Mouse (Mus musculus) CD8-positive naive resting alpha-beta T cell, adult 2 months (primary cell): ENCODE measurements around the gene Slc35c2.
A peak's percentile ranks its signal among the peaks of the same experiment; 100 is the strongest.

Experiments
- DNase-seq, 2 experiments: peaks; one replicate each; pipeline ENCODE4 v3.0.0; 2022; ENCODE audit warnings: low read depth in 2 of 2, low spot score in 2 of 2

The Slc35c2 gene

DNA sequence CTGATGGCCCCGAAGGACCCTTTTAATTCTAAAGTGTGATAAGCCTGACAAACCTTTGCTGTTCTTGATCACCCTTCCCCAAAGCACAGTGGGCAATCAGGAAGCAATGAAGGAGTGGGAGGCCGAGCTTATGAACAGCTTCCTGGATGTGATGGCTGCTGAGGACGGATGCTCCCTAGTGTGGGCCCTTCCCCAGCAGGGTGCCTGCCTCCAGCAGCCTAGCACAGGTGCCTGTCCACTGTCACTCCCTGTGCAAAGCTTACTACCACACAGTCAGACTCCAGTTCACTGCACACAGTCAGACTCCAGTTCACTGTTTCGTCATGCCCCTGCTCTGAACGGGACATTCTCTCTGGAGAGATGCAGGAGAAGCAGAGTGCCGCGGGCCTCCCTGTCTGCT, 24.7 kb upstream of the Slc35c2 start:
- DNase-seq, result no peak

DNA sequence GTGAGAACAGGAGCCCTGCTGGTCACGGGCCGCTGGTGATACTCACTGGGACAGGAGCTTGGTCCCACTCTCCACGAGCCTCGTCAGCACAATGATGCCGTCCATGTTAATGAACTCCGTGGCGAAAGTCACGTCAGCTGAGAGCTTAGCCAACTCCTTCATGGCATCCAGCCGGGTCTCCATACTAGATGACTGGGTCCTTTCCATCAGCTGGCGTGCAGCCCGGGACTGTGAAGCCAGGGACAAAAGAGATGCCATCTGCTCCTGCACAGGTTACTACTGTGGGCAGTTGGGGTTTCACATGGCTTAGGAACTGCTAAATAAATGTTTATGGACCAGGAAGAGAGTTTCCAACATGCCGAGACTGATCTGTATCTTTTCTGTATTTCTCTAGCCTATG, 23.9 kb upstream of the Slc35c2 start:
- DNase-seq, result no peak

DNA sequence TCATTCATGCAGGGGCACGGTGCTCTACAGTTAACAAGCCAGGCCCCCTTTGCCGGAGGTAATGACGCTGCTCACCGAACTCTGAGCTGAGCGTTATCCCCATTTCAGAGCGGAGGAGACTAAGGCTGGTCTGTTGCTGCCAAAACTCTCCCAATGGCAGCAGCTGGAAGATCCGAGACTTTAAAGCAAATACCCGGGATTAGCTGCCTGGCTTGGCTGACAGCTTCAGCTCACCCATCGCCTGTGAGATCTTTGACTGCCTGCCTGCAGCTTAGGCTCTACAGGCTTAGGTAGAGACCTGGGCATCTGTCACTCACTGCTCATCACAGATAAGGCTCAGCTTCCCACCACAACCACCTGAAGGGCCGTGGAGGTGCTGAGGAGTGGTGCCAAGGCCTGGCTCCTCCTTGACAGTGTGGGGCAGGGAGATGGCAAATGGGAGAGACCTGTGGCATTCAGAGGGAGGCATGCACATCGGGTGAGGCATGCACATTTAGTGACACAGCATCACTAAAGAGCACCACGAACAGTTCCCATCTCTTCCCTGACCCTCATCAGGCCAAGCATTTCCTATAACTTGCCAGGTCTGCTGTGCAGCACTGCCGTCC, 23.3 kb upstream of the Slc35c2 start:
- no peak for DNase-seq

DNA sequence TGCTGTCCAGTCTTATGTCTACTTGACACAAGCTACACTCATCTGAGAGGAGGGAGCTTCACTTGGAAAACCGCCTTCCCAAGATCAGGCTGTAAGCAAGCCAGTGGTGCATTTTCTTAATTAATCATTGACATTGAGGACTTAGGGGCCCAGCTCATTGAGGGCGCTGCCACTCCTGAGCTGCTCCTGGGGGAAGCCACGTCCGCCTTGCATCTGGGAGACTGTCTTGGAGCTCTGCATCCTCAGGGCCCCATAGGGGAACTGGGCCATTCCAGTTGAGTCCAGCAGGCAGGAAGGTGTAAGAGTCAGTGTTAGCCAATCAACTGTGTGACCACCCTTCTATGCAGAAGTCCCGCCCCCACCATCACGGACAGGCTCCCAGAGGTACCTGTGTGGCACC, 20.1 kb upstream of the Slc35c2 start:
- DNase-seq, result no peak

DNA sequence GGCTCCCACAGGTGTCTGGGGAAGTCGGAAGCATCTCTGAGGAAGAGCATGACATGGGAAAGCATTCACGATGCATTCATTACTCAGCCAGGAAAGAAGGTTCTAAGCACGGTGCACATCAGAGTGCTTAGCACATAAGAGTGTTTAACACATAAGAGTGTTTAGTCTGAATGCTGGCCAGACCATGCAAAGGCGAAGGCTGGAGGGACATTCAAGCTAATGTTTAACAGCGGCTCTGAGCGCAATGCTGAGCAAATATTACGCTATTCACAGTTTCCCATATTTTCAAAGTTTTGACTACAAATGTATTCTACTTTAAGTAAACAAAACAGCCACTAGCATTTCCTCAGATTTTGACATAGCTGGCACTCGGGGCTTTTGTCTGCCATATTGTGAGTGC, 17.8 kb upstream of the Slc35c2 start:
- DNase-seq, result no peak

DNA sequence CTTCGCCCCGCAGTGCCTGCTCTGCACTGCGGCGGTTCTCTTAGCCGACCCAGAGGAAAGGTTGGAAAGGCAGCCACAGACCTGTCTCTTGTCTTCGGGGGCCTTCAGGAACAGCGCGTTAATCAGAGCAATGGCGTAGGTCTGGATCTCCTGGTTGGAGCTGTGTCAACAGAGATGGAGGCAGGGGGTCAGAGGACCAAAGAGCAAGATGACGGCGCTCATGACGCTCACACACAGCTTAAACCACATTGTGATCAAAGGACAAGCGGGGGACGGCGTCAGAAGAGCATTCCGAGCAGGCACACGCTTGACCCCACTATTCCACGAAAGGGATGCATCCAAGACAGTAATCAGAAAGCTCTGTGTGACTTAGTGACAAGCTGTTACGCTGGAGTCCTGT, 17.1 kb upstream of the Slc35c2 start:
- DNase-seq, result no peak

DNA sequence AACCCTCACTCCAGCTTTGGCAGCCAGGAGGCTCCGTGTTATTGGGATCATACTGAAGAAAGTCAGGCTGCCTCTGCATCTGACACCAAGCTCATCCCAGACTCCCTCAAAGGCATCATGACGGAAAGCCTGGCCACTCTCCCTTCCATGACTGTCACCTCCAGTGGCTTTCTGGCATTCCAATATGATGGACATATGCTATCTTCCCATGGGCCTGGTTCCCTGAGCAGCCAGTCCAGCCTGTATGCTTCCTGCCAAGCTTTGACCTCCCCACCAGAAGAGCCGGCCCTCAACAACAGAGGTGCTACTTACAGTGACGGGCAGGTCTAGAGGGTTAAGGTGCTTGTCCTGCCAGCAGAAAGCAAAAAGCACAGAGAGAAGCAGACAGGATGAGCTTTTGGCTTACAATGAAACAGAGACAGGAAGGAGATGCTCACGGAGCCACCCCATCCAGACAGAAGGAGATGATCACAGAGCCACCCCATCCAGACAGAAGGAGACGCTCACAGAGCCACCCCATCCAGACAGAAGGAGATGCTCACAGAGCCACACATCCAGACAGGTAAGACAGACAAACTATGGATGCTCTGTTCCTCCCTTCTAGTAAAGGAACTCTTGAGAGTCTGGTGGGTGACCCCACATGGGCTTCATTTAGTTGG, 15.8 kb upstream of the Slc35c2 start:
- no peak for DNase-seq

DNA sequence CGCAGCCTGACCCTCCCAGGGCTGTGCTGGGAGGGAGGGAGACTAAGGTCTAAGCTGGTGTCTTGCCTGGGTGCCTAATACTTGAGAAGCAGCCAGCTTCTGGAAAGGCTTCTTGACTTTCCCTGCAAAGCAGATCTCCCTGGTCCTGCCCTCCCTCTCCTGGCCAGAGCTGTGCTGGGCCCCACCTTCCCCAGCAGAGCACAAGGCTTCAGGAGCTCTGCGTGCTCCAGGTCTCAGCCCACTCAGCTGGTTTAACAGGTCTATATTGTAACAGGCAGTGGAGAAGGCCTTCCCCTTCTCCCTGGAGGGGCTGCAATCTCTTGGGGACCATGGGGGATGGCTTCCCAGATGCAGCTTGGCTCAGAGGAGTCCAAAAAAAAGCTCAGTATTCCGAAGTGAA, 13.7 kb upstream of the Slc35c2 start:
- DNase-seq, result no peak

DNA sequence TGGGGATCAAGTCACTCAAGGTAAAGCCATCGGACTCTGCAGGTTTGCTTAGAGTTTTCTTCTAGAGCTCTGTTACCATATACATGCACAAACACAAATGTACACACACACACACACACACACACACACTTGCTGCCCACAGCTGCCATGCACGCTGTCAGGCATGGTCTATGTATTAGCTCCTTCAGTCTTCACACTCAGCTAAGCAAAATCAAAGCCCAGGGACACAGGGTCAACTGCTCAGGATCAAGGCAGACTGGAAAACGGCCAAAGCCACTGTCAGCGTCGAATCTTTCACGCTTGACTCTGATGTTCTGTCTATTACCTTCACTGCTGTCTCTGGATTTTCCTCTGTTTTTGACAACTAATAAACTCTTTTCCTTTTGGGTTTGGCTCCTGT, 13.2 kb upstream of the Slc35c2 start:
- DNase-seq, result no peak

DNA sequence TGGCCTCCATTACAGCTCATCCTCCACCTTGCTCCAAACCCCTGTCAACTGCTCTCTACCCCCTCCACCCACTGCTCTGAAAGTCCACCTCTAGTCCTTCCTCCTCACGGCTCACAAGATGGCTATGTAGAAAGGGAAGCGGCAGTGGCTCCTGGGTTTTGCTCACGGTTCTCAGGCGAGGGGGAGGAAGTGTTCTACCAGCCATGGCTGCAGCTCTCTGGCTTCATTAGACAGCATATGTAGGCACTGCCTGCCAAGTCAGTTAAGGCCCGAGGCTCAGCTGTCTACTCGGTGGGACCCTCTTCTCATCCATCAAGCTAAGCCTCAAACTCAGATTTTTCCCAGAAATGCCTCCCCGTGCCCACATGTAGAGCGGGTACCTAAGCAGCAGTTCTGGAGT, 12.8 kb upstream of the Slc35c2 start:
- DNase-seq, result no peak

DNA sequence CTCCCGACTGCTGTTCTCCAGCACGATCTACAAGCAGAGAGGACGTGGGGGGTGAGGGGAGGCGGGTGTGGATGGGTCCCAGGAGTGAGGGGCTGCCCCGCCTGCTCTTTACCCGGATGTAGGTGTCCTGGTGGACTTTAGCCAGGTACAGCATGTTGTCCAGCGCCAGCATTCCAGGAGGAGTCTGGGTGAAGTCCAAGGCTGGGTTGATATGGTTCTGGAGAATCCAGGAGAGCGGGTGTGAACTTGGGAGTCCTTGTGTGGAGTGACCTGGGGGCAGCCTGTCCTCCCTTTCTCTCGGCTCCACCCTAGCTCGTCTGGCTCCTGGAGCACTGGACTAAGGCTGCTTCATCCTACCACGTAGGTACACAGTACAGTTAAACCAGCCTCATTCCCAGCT, 9.8 kb upstream of the Slc35c2 start:
- DNase-seq, result no peak

DNA sequence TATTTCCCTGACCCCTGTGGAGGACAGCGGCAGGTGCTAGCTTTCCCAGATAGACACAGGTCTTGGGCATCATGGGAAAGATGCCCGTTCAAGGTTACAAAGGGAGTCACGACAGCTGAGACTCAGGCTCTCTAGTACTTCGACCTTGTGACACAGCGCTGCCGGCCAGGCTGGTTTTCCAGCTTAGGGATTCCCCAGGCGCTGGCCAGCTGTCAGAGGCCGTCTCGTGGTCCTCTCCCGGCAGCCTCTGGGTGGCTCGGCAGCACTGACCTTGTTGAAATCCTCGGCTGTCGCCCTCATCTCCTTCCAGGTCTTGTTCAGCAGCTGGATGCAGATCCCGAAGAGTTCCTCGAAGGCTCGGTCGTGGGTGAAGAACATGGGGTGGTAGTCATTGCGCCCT, 8.9 kb upstream of the Slc35c2 start:
- DNase-seq, result no peak

DNA sequence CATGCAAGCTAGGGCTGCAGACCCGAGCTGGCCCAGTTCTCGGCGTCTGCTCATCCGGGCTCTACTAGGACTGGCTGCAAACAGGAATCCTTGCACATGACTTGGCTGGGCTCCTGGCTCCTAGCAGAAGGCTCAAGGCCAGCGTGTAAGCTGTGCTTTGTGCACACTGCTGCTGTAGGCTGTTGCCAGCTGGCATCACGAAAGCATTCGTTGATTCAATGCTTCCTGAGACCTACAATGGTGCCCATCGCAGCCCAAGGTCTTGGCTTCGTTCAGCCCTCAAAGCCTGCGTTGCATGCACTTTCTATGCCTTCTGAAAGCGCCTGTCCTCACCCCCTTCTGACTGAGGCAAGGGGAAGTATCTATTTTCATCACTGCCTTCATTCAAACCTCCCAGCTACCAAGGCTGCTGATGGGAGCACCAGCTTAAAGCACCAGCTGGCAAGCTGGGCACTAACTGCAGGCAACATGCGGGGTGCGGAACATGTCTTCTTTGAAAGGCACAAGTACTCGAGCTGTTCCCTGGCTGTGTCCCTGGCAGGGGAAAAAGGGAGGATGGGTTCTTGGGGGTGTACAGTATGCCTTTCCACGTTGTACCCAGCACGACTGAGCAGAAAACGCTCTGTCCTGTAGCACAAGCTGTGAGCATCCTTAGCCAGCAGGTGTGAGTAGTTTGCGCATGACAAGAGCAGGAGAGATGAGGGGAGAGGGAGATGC, 804 bp upstream of the Slc35c2 start:
- DNase-seq, result no peak

DNA sequence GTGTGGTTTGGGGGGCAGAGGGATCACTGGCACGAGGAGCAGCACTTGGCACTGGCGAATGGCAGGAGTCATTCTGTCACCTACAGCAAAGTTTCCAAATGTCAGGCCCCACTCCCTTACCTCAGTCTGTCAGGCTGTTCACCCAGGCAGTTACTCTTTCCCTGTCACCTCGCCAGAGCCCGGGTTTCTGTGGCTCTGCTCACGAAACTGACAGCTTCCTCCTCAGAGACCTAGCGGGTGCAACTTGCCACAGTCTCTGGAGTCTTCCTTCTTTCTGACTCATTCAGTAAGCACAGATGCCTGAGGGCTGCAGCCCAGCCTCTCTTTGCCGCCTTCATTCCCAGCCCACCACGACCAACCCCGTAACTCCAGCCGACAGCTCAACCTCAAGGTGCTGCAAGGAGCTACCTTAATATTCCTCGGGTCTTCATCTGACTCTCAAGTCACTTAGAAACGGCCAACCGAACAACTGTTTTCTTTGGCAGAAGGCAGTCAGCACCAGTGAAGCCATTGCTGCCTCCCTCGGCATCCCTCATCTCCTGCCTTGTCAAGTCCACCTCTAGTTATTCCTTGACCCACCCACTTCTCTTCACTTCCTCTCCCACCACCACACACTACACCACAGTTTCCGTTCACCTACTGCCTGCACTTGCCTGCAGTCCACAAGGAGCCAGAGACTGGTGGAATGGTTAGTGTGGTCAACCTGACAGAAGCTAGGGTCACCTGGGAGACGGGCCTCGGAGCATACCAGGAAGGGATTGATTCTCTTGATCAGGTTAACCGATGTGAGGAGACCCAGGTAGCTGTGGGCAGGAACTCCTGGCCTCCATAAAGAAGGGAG, 1.1 kb downstream of the Slc35c2 start:
- DNase-seq, result peak in 1 of 2 experiments; percentile 14

DNA sequence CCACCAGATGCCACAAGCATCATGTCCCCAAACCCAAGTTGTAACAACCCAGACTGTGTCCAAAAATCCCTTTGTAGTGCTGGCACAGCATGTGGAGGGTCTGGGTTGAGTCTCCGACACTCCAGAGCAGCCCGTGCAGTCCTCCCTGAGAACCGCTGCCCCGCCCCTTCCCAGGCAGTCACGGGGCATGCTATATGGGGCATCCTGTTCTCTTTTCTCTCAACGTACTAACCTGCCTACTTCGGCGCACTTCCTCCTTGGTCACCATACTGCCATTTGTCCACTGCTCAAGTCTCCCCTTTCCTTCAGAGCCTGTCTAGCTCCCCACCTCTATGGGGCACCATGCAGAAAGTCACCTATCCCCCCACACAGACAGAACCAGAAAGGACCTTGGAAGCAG, 2.0 kb downstream of the Slc35c2 start:
- peak in 1 of 2 experiments; percentile 24 for DNase-seq

DNA sequence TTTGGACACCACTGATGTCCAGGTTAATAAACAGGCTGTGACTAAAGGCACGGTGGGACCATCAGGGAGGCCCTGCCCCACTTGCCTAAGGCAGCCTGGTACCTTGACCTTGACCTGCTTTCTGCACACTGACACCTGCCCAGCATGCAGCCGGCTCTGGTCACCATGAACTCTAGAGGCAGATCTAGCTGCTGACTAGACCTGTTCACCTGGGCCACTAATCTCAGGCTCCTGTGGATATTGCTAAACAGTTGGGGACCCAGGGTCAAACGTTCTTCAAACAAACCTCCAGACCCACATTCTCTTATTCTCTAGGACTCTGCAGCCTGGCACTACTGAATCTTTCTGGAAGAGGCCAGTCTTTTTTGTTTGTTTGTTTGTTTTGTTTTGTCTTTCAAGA, 2.6 kb downstream of the Slc35c2 start:
- DNase-seq, result no peak

DNA sequence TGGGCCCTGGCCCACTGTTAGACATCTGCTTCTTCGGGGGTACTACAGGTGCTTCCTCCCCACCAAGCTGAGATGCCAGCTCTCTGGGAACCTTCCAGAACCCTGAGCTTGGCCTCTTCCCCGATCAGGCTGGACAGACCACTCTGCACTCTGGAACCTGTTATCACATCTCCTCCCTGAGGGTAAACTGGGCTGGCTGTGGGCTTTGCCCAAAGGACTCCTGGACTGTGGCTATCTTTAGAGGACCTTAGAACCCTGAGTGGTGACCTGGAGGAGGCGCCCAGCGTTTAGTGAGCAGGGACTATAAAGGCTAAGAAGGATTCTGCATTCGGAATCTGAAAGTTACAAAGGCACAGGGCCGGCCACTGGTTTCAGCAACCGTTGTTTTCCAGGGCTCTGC, 3.3 kb downstream of the Slc35c2 start:
- DNase-seq, result no peak

DNA sequence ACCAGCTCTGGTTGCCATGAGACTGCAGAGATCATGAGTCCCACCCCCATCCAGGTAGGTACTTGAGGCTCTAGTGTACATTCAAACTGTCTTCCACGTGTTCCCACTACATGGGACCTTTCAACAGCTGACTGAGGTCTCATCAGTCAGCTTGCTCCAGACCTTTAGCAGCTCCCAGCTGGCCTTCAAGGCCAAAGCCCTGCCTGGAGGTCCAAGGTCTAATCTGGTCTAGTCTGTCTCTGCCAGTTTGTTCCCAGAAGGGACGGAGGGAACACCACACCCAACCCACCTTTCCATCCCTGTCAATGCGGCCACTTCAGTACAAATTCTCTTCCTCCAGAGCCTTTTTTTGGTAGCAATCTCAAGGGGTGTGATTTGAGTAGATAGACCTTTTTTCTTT, 4.0 kb downstream of the Slc35c2 start:
- DNase-seq, result no peak

DNA sequence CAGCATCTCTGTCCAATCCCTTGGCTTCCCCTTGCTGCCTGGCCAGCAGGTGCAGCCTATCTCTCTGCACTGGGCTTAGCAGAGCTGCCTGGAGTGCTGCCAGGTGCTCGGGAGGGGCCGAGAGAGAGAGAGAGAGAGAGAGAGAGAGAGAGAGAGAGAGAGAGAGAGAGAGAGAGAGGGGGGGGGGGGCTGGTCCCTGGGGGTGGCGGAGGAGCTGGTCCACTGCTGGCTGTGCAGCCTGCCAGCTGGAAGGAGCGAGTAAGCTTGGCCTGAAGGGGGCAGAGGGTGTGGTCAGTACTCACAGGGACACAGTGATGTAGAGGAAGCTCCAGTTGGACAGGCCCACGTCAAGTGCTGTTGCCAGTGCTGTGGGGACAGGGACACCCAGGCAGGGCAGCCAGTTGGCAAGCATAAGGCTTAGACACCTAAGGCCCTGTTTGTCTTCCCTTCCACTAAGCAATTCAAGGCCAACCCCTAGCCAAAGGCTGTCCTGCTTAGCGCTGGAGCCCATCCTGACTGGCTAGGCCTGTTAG, 5.8 kb downstream of the Slc35c2 start:
- DNase-seq, result no peak

DNA sequence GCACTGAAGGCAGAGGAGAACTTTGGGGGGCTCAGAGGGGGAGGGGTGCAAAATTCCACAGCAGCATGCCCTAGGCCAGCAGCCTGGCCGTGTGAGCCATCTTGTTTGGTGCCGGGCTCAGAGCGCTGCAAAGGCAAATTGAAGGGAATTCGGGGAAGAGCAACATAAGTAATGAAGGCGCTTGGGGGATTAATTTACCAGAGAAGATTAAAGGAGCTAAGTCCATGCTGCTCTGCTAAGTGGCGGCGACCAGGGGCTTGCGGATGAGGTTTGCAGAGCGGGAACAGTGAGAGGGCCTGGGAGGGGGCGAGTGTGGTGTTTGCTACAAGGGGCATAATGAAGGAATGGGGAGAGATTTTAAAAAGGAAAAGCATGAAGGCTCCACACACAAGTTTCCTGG, 8.3 kb downstream of the Slc35c2 start:
- no peak for DNase-seq

DNA sequence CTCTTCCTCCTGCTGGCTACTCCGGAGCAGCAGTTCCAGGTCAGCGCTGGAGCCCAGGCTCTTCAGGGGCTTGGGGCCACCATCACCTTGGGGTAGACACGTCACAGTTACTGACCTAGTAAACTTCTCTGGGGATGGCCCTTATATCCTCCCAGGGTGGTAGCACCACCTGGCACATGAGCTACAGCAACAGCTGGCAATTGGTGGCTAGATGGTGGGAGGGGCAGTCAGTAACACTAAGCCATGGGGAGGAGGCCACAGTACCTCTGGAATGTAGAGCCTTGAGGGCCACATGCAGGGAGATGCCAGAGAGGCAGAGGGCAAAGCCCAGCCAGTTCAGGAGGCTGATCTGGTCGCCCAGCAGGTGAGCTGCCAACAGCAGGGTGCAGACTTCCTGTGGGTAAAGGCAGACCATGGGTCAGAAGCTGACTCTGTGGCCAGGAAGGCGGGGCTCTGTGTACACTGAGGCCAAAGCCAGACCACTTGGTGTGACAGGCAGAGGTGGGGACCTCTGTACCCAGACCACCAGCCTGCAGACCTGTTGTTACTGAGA, 10.4 kb downstream of the Slc35c2 start:
- DNase-seq, result no peak
